Mouse (Mus musculus): ENCODE measurements around the gene Spata33.
"Not testable (repeated sequence)": the region's sequence is repeated elsewhere in the genome, so short reads cannot be mapped to it uniquely, and the experiment has no call there.

The Spata33 gene

DNA sequence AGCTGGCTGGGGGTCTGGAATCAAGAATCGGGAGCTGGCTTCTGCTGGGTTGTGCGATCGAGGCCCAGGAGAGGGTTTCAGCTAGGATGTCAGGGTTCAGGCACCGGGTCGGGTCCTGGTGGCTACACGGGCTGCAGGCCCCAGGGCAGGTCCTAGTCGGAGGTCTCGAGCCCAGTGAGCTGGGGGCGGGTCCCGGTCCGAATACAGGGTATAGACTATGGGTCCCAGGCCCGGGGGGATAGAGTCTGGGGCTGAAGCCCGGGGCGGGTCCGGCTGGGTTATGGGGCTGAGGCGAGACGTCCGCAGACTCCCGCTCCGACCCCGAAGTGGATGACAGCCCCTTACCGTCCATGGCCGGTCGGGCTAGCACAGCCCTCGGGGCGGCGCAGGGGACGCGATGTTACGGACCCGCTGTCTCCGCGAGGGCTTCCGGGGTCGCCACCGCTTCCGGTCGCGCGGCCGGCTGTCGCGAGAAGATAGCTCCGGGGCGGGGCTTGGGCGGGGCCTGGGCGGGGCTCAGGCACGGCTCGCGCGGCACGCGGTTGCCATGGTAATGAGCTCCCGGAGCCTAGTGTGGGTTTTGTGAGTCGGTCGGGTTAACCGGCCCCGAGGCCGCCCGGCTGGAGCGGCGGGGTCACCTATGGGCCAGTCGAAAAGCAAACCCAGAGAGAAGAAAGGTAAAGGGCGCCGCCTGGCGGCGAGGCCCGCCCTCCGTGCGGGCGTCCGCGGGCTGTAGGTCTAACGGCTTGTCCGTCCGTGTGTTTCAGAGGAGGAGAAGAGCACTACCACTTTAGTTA is at the start of gene Spata33, which contains the start of gene Chmp1a:
TSS of gene Spata33 (plus strand) at position 512 of the 797 bp plus-strand sequence.
TSS of gene Chmp1a (minus strand) at position 443 of the 797 bp plus-strand sequence.
- DNase-seq, result peak; percentile 85 to 86

DNA sequence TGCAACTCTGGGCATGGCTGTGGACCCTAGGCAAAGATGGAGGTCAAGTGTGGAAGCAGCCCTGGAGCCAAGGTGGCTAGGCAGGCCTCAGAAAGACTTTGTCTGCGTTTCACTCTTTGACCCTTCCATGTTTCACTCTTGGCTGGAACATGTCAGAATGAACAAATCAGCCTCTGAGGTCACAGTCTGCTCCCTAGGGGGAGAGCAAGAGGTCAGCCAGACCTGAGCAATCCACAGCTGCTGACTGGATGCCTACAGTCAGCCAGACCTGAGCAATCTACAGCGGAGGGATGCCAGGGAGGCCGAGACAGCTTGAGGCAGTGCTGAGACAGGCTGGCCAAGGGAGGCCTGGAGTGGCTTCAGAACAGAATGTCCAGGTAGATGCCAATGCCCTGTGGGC is 31.2 kb upstream of the Spata33 start:
- no peak for DNase-seq

DNA sequence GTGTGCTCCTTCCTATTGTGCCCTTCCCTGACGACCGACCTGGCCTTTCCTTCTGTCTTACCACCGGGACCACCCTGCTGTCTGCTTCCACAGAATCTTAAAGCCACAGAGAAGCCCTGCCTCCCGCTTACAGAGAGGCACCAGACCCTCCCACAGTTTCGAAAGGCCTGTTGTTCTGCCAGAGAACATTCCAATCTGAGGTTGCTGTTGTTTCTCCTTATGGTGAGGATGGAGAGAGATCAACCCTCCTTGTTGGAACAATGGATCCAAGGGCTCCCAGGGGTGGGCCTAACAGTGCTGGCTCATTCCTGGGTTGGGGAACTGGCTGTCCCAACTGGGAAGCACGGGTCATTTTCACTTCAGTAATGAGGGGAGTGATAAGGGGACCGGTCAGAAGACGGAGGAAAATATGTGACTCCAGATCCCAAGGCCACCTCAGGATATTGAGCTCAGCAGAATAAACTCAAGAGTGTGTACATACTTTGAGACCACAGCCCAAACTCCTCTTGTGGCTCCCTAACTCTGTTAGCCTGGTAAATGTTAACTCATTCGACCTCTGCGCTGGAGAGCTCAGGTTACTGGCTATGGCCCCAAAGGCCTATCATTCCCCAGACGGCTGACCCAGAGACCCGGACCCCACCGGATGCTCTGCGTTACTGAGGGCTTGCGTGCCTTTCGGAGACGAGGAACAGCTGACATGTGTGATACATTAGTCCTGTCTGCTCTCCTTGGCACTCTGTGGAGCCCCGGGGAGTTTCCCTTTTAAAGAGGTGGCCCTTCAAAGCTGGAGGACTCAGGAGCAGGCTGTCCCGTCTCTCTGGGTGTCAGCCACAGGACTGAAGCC is 26.8 kb upstream of the Spata33 start, which contains the start of gene Dpep1:
TSS of gene Dpep1 (plus strand) at position 677 of the 844 bp plus-strand sequence.
- DNase-seq, result no peak

DNA sequence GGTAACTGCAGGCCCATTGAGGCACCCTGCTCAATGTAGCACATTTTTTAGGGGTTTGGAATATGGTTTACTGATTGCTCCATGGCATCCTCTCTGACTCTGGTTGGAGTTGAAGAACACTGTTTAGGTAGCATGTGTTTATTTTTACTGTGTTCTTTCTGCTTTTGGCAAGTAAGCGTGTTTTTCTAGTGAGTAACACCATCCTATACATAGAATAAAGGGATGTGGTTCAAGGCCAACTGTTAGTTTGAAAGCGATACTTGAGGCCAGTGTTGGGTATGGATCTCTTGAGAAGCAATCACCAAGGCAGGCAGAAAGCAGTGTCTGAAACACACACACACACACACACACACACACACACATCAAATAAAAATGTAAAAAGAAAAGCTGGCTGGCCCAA is 24.6 kb upstream of the Spata33 start:
- DNase-seq, result no peak

DNA sequence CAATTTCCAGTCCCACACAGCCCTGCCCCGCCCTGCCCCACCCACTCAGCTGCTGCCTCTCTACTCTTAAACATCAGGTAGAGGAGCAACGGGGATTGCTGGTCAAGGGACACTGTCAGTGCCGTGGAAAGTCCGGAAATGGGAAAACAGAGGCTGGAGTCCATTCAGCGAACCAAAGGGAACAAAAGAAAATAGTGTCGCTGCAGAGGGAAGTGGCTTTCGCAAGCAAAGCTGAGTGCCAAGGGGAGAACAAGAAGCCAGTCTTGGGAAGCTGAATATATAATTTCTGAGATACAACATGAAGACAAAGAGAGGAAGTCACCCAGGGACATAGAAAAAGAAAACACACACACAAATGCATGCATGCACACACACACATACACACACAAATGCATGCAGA is 23.8 kb upstream of the Spata33 start:
- DNase-seq, result no peak

DNA sequence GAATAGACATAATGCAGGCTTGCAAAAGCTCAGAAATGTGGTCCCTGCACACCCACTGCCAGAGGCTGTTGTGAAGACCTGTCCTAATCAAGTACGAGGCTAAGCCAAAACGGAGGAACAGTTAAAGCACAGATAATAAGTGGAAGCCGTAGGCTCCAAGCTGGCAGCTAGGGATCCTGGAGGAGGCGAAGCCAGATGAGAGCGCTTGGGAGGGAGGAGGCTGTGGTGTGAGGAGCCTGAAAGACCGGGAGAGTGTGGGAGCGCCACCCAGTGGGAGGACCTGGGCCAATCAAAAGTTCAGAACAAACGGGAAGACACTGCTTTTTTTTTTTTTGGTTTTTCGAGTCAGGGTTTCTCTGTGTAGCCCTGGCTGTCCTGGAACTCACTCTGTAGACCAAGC is 22.0 kb upstream of the Spata33 start:
- peak; percentile 41 to 49 for DNase-seq

DNA sequence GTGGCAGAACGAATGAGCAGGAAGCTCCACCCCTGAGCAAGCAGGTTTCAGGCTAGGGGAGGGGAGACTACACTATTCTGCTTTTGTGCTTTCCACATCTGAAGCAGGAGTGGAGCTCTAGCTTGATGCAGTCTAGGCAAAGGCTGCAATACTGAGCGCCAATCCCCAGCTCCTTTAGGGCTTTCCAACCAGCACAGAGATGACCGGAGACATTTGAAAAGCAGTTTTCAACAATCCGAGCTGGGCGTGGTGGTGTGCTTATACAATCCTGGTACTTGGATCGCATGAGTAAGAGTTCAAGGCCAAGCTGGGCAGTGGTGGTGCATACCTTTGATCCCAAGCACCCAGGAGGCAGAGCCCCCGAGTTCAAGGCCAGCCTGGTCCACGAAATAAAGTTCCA is 20.7 kb upstream of the Spata33 start:
- no peak for DNase-seq

DNA sequence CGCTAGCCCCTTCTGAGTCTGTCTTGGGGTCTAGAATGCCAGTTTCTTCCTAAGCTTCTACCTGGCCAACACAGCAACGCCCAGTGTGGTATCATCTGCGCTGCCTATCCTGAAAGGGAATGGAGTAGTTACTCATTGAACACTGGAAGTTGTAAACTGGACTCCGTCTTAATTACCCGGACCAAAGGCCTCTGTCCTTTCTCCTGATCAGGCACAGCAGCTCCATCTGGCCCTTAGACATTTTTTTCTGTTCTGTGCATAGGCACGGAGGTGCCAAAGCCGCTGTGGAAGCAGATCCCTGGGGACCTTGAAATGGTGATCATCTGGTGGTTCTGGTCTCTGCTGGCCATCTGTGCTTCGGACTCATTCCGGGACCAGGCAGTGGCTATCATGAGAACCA is 18.9 kb upstream of the Spata33 start:
- no peak for DNase-seq

DNA sequence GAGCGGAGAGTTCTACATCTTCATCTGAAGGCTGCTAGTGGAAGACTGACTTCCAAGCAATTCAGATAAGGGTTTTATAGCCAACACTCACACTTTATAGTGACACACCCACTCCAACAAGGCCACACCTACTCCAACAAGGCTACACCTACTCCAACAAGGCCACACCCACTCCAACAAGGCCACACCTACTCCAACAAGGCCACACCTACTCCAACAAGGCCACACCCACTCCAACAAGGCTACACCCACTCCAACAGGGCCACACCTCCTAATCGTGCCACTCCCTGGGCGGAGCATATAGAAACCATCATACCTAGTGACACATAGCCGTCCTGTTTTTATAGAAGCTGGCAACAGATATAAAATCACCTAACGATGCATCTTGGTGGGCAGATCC is 15.6 kb upstream of the Spata33 start:
- DNase-seq, result not testable (repeated sequence)

DNA sequence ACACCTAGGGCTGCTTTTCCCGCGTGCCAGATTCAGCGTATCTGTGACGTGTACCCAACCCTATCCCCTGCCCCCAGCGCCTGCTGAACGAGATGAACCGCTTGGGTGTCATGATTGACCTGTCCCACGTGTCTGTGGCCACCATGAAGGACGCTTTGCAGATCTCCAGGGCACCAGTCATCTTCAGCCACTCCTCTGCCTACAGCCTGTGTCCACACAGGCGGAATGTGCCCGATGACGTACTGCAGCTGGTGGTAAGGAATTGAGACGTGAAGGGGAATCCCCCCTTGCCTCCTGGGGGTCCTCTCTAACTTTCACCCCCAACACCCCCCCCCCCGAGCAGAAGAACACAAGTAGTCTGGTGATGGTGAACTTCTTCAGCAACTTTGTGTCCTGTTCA is 12.8 kb upstream of the Spata33 start:
- DNase-seq, result no peak

DNA sequence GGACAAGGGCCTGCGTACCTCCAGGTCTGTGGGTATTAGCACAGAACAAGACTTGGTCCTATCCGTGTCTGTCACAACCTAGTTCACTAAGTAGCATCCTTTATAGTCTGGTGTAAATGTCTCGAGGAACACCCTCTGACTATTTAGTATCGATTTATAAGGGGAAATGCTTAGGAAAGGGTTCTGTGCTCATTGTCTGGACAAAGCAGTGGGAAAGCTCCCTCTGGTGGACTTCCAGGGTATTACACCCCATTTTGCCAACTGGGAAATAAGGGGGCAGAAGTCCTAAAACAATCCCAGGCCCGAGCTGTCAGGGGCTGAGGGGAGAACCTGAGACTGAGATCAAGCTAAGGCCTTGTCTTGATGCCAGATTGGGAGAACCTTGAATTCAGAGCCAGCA is 10.3 kb upstream of the Spata33 start:
- DNase-seq, result peak; percentile 39 to 59

DNA sequence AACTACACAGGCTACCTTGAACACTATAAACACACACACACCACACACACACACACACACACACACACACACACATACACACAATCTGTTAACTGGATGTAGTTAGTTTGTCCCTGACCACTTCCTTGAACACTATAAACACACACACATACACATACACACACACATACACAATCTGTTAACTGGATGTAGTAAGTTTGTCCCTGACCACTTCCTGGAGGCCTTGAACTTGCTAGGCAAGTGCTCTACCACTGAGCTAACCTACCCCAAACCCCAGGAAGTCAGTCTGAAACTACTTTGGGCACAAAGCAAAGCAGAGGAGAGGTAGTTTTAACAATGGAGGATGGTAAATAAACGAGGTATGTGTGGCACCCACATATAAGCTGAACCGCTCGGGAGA is 9.1 kb upstream of the Spata33 start:
- no peak for DNase-seq

DNA sequence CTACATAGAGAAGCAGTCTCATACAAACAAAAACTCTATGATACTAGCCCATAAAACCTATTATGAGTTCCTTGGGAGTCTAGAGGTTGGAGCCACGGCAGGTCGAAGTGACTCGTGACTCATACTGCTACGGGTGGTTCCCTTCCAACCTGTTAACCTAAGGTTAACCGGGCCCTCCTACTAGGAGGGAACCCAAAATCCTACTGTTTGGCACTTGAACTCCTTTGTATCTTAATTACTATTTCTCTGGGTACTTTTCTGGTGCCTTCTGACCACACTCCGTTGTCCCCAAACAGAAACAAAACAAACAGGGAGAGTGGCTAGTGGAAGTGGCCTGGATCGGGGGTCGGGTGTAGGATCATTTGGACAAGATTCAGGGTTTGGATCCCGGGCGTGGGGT is 756 bp upstream of the Spata33 start:
- no peak for DNase-seq

DNA sequence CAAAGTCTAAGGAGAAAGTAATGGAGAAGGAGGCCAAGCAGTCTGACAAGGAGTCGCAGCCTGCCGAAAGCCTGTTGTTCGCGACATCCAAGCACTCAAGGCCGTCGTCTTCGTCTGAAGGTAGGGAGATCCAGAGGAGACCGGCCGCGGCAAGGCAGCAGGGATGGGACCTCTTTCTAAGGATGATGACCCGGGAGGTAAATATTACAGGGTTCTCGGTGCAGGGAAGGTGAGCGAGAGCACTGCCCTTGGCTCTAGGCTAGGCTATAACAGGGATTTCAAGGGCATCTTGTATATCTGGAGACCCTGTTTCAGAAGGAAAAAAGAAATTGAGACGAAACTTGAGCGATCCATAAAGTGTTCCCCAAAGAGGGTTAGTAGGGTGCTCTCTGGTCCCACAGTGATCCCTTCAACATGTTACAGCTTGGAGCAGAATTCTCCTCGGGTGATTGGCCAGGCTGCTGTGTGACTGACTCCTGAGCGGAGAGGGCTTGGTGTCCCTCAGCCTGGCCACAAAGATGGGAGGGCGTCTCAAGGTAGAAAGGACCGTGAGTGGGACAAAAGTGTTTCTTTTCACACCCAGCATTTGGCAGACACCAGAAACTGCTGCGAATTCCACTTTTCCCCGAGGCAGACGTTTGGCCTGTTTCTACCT is 613 bp downstream of the Spata33 start:
- no peak for DNase-seq

DNA sequence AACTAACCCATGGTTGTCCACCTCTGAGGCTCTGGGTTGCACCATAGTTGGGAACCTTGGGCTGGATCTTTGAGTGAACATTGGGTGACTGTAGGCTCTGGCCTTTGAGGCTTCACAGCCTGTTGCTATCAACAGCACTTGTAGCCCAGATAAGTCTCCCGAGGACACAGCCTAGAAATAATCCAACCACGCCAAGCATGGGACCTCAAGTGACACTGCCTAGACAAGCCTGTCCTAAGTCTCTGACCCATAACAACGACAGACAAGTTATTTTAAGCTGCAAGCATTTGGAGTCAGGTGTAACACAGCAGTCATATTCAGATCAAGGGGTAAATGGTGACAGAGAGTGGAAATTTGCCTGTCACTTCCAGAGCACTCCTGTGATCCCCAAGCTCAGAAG is 2.8 kb downstream of the Spata33 start:
- no peak for DNase-seq

DNA sequence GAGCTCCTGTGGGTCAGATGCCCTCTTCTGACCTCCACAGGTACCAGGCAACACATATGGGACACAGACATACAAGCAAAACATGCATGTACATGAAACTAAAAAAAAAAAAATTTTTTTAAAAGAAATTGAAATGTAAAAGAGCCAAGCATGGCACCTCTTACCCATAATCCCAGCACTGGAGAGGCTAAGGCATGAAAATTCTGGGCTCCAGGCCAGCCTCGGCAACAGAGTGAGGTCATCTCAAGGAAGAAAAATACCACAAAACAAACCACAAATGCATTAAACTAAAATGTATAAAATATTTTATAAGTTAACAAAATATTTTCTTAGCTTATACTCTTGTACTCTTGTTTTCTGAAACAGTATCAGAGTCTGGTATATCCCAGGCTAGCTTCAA is 8.3 kb downstream of the Spata33 start:
- no peak for DNase-seq

DNA sequence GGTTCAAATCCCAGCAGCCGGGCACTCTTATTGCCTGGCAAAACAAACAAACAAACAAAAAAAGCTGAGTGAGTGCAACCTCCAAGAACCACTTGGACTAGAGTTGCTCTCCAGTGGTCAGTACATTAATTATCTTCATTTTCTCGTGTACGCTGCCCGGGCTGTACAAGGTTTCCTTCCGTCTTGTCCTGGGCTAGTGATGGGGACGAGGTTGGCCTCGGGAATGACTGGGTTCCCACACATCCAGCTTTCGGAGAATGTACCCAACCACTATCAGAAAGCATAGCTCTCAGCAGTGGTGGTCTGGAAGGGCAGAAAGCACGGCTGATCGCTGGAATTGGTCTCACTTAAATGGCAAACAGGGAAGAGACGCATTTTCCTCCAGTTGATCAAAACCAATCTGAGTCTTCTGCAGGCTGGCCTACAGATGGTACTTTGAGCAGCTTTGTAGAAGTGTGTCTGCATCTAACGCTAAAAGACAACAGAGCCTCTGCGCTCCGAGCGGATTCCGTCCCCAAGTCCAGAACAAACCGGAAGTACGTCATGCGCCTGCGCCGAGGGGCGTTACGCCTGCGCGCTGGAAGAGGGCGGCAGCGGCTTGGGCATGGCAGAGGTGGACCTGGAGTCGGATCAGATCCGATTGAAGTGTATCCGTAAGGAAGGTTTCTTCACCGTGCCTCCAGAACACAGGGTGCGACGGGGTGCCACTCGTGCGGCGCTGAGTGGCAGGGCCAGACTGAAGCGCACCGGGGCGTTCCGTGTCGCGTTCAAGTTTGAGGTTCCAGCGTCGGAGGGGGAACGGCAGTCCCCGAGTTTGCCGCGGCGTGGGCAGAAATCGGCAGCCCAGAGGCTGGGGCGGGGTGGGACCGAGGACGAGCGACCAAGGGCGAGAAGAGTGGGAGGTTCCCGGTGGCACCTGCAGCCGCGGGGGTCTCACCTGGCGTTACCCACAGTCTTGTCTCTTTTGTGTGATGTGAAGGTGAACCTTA is 11.9 kb downstream of the Spata33 start, which contains the start of gene Cdk10:
TSS of gene Cdk10 (plus strand) at position 565 of the 989 bp plus-strand sequence.
- peak; percentile 87 to 89 for DNase-seq

DNA sequence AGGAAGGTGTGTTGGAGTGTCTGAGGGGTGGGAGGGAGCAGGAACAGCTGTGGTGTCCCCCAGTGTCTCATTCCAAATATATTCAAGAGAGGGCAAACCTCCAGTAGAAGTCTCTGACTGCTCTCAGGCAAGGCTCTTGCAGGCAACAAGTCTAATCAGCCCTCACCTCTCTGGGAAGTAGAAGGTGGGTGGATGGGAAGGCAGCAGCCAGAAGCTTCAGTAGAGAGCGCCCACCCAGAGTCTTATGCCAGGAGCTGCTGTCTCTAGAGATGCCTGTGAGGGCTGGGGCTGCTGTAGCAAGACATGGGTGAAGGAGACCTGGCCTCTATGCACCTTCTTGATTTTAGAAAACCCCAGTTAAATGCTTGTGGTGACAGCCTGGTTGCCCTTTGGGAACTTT is 15.8 kb downstream of the Spata33 start:
- no peak for DNase-seq

DNA sequence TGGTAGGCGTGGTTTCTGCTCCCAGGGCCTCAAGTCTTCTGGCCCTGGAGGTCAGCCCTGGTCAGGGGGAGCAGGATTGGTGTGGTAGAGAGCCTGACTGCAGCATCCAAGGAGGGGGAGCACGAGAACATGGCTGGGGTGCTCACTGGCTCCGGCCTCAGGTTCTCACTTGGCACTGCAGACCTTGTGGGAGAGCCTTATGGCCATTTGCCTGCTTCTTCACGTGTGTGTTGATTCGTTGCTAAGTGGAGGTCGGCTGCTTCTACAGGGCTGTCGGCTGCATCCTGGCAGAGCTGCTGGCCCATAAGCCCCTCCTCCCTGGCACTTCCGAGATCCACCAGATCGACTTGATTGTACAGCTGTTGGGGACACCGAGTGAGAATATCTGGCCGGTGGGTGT is 17.7 kb downstream of the Spata33 start:
- not testable (repeated sequence) for DNase-seq

DNA sequence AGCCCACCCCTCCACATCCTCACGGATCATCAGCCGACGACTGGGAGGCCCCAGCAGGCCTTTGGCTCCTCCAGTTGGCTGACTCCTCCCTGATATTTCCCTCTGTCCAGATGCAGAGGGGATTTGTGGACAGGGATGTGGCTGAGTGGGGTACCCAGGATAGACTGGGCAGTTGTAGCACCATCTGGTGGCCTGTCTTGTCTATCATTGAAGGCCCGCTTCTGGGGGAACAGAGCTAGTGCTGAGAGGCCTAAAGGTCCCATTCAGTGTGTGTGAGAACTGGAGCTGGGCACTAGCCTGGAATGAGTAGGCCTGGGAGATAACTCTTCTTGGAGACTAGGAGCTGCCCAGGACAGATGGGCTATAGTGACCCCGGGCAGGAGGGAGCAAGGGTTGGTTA is 19.1 kb downstream of the Spata33 start:
- no peak for DNase-seq

DNA sequence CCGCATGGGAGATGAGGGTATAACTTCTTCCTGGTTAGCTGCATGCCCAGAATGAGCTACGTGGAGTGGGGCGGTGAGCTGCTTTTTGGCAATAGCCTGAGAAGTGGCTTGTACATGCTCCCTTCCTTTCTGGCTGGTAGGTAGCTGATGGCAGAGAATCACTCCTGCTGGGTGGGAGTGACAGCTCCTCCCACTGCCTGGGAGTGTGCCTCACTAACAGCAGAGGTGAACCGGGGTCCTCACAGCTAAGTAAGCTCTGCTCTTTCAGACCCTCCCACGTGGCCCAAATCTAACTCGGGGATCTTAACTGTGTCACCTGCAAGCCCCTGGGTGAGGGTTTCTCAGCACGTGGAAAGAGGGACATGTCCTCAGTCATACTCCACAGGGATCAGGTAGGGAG is 19.9 kb downstream of the Spata33 start:
- DNase-seq, result no peak

DNA sequence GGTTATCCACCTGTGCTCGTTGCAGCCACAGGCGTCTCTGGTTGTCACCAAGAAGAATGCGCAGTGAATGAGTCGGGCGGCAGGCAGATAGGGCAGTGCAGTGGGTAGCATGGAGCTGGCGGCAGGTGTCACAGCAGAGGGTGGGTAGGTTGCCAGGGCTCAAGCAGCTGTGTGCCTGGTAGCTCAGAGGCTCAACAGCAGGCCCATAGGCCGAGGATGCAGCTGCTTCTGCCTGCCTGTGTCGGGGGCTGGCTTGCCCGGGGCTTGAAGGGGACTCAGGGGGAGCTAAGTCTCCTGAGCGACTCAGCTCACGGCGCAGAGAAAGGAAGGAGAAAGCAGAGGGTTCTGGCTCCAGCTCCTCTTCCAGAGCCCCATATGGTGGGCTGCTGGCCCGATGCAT is 20.7 kb downstream of the Spata33 start:
- DNase-seq, result no peak

All from thymus, postnatal 36 days (tissue).